Mouse (Mus musculus) left cerebral cortex, adult 11 months (tissue): ENCODE measurements around the gene Dtx2.

Experiments used
- DNase-seq: peaks from one replicate; pipeline ENCODE4 v3.0.0; 2022; ENCODE audit warnings: low spot score

Gene Dtx2

GRCm38 (mm10) chr5:135975893-135976668 is 18.5 kb upstream of the Dtx2 start:
- DNase-seq = no peak

DNA sequence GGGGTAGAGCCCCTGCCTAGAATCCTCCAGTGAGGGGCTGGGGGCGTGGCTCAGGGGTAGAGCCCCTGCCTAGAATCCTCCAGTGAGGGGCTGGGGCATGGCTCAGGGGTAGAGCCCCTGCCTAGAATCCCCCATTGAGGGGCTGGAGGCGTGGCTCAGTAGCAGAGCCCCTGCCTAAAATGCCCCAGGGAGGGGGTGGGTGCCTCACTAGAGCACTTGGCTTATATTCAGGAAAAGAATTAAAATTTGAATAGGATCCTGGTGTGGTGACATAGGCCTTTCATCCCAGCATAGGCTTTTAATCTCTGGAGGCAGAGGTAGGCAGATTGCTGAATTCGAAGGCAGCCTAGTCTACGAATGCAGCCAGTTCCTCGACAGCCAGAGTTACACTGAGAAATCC is 15.2 kb upstream of the Dtx2 start:
- no peak for DNase-seq

GRCm38 (mm10) chr5:135979904-135980303 is 14.7 kb upstream of the Dtx2 start, which contains the start of gene Zp3:
Zp3 (plus strand) TSS chr5:135980099.
- no peak for DNase-seq

- no peak for DNase-seq
Observed at GRCm38 (mm10) chr5:135982398-135982797, 12.2 kb upstream of the Dtx2 start.

DNA sequence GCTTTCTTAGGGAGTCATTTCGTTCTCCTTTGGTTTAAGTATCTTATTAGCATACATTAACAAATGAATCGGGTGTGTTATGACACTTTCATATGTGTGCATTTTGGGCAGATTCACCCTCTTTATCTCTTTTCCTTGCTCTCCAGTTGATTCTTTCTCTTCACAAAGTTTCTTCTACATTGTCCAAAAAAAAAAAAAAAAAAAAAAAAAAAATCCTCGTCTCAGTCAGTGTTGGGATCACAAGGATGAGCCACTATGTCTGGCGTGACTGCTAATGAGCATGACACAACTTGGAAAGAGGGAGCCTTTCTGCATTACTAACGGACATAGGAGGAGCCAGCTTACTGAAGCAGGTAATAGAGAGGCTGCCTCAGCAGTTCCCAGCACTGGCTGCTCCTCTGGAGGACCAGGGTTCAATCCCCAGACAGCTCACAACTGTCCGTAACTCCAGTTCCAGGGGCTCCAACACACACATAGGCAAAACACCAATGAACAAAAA is 10.0 kb upstream of the Dtx2 start:
- DNase-seq = no peak

DNA sequence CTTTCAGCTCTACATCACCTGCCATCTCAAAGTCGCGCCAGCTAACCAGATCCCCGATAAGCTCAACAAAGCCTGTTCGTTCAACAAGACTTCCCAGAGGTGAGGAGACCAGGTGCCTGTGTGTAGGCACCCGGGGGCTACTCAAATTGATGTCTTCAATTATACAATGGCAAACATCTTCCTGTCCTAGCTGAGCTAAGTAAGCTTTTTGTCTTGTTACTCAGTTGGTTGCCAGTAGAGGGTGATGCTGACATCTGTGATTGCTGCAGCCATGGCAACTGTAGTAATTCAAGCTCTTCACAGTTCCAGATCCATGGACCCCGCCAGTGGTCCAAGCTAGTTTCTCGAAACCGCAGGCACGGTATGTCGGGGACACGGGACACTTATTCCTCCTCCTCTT is 7.4 kb upstream of the Dtx2 start:
- DNase-seq = no peak

DNA sequence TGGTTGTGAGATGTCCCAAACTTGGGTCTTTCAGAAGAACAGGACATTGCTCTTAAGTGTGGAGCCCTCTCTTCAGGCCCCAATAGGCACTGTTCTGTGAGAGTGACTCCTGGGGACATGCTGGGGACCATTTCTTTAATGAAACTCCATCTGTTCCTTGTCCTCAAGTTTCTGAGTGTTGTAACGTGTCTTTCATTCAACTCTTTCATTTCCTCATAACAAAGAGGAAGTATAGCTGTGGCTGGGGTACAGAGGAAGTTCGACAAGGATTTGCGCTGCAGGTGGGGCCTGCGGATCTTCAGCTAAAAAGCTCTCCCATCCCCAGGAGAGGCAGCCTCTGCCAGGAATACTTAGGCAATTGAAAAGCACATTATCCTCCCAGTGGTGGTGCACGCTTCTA is 4.0 kb upstream of the Dtx2 start:
- no peak for DNase-seq

GRCm38 (mm10) chr5:135993381-135993965 is 1.1 kb upstream of the Dtx2 start:
- DNase-seq = no peak

DNA sequence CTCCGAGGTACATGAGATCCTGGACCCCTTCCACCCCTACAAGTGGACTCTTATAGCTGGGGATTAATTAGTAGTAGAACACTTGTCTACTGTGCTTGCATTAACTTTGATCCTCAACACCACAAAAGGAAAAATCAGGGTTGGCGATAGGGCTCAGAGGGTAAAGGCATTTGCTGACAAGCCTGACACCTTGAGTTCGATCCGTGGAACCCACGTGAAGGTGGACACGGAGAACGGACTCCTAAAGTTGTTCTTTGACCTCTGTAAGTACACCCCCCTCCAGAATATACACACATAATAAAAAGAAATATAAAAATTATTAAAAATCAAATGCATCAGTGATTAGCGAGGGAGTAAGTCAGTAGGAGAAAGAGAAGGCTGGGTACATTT is 270 bp upstream of the Dtx2 start:
- DNase-seq = no peak

- no peak for DNase-seq
Observed at GRCm38 (mm10) chr5:135996162-135996561, 1.6 kb downstream of the Dtx2 start.

DNA sequence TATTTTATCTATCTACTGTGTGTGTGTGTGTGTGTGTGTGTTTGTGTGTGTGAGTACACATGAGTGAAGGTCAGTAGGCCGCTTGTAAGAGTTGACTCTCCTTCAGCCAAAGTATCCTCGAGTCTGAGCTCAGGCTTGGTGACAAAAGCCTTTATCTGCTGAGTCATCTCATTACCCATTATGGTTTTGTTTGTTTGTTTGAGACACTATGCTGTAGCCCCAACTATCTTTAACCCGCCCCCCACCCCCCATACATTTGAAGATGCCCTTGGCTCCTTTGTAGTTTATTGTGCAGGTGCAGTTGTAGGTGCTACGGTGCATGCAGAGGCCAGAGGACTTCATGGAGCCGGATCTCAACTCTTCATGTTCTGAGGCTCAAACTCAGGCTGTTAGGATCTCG is 6.6 kb downstream of the Dtx2 start:
- DNase-seq = no peak

GRCm38 (mm10) chr5:136002325-136002724 is 7.7 kb downstream of the Dtx2 start:
- DNase-seq = no peak

GRCm38 (mm10) chr5:136002751-136003151 is 8.2 kb downstream of the Dtx2 start:
- DNase-seq = no peak

DNA sequence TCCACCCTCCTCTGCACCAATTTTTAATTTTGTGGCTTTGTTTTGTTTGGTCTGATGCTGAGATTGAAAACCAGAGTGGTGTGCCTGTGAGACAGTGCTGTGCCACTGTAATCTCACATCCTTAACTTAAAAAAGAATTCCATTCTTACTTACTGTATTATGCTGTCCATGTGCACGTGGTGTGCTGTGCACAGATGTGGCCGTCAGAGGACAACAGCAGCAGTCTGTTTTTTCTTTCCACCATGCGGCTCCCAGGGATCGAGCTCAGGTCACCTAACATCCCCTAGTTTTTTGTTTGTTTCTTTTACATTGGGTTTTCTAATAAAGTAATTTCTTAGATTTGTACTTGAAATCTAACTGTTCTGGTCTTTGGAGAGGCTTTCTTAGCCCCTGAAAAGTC is 9.9 kb downstream of the Dtx2 start:
- DNase-seq = no peak

DNA sequence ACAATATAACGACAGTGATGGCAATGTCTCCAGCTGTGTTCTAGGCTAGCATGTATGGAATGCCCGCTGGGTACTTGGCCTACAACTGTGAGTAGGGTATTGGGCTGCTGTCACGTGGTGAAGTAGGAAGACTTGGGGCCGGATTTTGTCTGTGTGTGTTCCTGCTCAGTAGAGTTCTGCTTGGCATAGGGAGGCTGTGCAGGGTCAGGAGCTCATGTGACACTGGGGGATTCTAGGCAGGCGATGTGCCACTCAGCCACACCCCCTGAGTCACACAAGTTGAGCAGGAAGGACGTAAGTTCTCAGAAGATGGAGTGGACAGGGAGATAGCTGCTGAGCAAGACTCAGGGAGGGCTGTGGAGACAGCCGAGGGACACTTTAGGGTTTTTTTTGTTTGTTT is 13.1 kb downstream of the Dtx2 start:
- DNase-seq = no peak

DNA sequence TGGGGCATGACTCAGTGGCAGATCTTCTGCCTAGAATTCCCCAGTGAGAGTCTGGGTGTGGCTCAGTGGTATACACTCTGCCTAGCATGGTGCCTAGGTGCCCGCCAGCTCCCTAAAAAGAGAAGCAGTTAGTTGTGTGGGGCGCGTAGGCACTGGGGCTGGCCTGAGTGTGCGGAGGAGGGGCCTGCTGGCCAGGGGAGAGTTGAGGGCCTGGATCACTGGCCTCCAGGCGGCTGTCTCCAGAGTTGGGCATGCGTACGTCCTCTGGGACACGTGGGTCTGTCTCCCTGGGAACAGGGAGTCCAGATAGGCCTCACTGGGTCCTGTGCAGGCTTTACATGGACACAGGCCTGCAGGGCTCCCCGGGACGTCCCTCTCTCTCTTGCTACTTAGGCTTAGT is 20.3 kb downstream of the Dtx2 start:
- DNase-seq = no peak

DNA sequence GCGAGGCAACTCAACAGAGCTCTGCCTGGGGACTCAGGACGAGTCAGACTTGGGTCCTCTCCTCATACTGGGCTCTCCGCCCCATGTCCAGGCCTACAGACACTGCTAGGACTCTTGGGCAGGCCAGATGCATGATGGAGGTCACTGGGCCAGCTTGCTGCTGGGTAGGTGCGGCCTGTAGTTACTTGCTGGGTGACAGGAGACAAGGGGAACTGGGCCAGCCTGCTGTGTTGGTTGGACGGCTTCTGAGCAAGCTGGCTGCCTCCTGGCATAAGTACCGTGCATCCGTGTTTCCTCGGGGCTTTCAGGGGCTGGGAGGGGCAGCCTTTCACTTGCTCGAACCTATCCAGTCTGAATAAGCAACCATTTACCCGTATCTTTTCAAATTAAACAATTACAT is 21.0 kb downstream of the Dtx2 start:
- no peak for DNase-seq

GRCm38 (mm10) chr5:136016014-136016876 is 21.6 kb downstream of the Dtx2 start:
- no peak for DNase-seq

- no peak for DNase-seq
Observed at GRCm38 (mm10) chr5:136017262-136017661, 22.7 kb downstream of the Dtx2 start.

- DNase-seq = no peak
Observed at GRCm38 (mm10) chr5:136018726-136019125, 24.1 kb downstream of the Dtx2 start.

DNA sequence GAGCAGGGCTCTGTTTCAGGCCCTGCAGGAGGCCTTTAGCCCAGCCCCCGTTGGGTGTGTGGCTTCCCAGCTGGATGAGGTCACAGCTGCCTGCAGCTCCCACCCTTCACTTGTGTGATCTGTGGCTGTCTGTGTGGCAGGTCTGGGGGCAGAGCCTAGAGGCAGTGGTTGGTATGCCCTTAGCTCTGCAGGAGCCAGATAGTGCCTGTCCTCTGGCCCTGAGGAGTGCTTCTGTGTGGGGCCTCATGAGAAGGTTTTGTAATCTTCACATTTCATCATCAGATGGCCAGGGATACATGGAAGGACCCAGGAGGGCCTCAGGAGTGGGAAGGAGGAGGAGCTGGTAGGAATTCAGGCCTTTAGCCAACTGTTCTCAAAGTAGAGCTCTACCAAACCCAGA is 25.3 kb downstream of the Dtx2 start:
- no peak for DNase-seq

- DNase-seq = no peak
Observed at GRCm38 (mm10) chr5:136025712-136026111, 31.1 kb downstream of the Dtx2 start.

DNA sequence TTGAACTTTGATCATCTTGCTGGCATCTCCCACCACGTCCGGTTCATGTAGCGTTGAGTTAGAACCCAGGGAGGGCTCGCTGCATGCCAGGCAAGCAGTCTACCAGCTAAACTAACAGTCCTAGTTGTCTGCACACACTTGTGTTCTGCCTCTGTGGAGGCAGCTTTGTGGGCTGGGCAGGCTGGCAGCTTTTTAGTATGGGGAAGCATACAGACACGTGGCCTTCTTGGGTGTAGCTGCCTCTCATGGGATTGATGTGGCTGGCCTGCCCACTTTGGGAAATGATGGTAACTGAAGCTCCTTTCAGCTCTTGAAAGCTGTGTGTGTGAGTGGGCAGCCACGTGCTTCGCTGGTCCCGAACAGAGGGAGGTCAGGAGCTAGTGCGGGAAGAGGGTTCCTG is 32.3 kb downstream of the Dtx2 start:
- no peak for DNase-seq
